Mouse (Mus musculus) granulocyte monocyte progenitor cell, adult 5-6 weeks (primary cell): ENCODE data around the gene Fermt1. TPM values are rescaled to one million over a fixed set of nuclear protein-coding genes. Genes with fewer than 3 reads are reported as not detected.
A peak's percentile ranks its signal among the peaks of the same experiment; 100 is the strongest.

Source experiments
- ATAC-seq: replicated peaks from 2 replicates; pipeline ENCODE4 v1.8.0; 2016; ENCODE audit warnings: mild to moderate bottlenecking, moderate TSS enrichment, inconsistent platforms; ENCODE audit not compliant: poor library complexity, severe bottlenecking
- total RNA-seq, 2 experiments: library from RNA; stranded (forward) in 1 of 2; stranded (reverse) in 1 of 2; fragments of 200-712, 200-1000 nt in 1 of 2; fragments of >200 nt in 1 of 2; fragmentation: Nextera tagmentation in 1 of 2; gene quantifications; 2 replicates each; pipeline ENCODE4 v1.2.3; 2014 to 2017

Fermt1 gene
- total RNA-seq, 2 experiments from 2014 or later: not detected

GRCm38 (mm10) chr2:132869682-132870081, 76.0 kb downstream of the Fermt1 start:
- peak; percentile 34 for ATAC-seq

- ATAC-seq: 0 out of 2 replicates have a peak, but pooled peaks have one; percentile 10
Measured at GRCm38 (mm10) chr2:132867521-132867920, 78.2 kb downstream of the Fermt1 start.

- no peak for ATAC-seq
Measured at GRCm38 (mm10) chr2:132863325-132863724, 82.4 kb downstream of the Fermt1 start.

GRCm38 (mm10) chr2:132861456-132861855, 84.2 kb downstream of the Fermt1 start:
- ATAC-seq: no peak

GRCm38 (mm10) chr2:132860435-132860834, 85.3 kb downstream of the Fermt1 start:
- ATAC-seq: no peak

GRCm38 (mm10) chr2:132856333-132856732, 89.4 kb downstream of the Fermt1 start:
- ATAC-seq: no peak

Other genes starting within 250 kb of the Fermt1 start
- gene Chgb, start 164.6 kb downstream of the Fermt1 start, total RNA-seq (2014; fragmentation: Nextera tagmentation): not detected in 2 replicates
- not detected in 2 replicates for gene Chgb, start 164.6 kb downstream of the Fermt1 start, total RNA-seq (2017)
- 38.4 and 40.4 TPM in 2 replicates for gene Trmt6, start 129.9 kb downstream of the Fermt1 start, total RNA-seq (2014; fragmentation: Nextera tagmentation)
- 47.0 and 55.2 TPM in 2 replicates for gene Trmt6, start 129.9 kb downstream of the Fermt1 start, total RNA-seq (2017)
- 13.5 and 14.7 TPM in 2 replicates for gene Mcm8, start 129.8 kb downstream of the Fermt1 start, total RNA-seq (2014; fragmentation: Nextera tagmentation)
- 17.0 and 19.9 TPM in 2 replicates for gene Mcm8, start 129.8 kb downstream of the Fermt1 start, total RNA-seq (2017)
- 26.1 and 28.8 TPM in 2 replicates for gene Crls1, start 99.2 kb downstream of the Fermt1 start, total RNA-seq (2014; fragmentation: Nextera tagmentation)
- 33.0 and 42.3 TPM in 2 replicates for gene Crls1, start 99.2 kb downstream of the Fermt1 start, total RNA-seq (2017)
- not detected in 2 replicates for gene Lrrn4, start 65.0 kb downstream of the Fermt1 start, total RNA-seq (2014; fragmentation: Nextera tagmentation)
- 0.09 and 0.10 TPM in 2 replicates for gene Lrrn4, start 65.0 kb downstream of the Fermt1 start, total RNA-seq (2017)